Mouse (Mus musculus): ENCODE data around the gene Rnf121. TPM values are rescaled to one million over a fixed set of nuclear protein-coding genes. Genes with fewer than 3 reads are reported as not detected.

Gene Rnf121
- total and polyA plus RNA-seq, 2 experiments from 2014 or later, result 22.0 to 31.3 TPM

DNA sequence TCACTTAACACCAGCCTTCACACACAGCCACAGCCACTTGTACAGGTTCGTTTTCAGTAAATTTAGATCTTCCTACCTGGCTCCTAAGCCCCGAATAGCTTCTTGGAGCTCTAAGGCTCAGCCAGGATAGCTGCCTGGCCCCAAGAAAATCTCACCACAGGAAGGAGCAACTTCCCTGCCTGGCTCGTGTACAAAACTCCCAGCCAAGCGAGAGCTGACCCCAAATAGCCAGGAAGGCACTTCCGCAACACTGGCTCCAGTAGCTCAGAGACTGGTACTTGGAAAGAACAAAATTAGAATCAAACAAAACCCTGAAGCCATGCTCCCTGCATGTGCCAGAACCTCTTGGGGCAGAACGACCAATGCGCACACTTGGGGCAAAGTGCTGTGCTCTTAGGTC, 47.2 kb downstream of the Rnf121 start:
- Histone ChIP-seq H3K27me3 (ENCODE audit: insufficient read depth, low read length) (no peaks in the 10 kb centered on the region), H3K27ac (ENCODE audit: low read depth, low read length) (no peak overlapping the region), H3K36me3 (ENCODE audit: insufficient read depth, low read length) (peaks cover 58% of the 10 kb centered on the region), H3K4me2 (ENCODE audit: low read depth, low read length, poor library complexity, severe bottlenecking) (no peak overlapping the region), H3K4me1 (ENCODE audit: insufficient read depth, low read length) (no peaks in the 10 kb centered on the region), H3K9me3 (ENCODE audit: low read length) (no peaks in the 10 kb centered on the region), H3K9ac (replicated peaks; ENCODE audit: low read length, poor library complexity, severe bottlenecking) (no peak overlapping the region), H3K4me3 (ENCODE audit: low read depth, low read length) (no peak overlapping the region)
- DNase-seq (ENCODE audit: low spot score), result no peak
- no peak for TF ChIP-seq CTCF (IDR thresholded peaks at IDR 0.05)
- ATAC-seq (ENCODE audit: low FRiP score), result no peak
- 80% methylated on average over 7 of the region's 7 CpGs for WGBS

GRCm38 (mm10) chr7:102017452-102017851, 47.8 kb downstream of the Rnf121 start:
- no peak overlapping the region for H3K4me2 ChIP-seq (ENCODE audit: low read depth, low read length, poor library complexity, severe bottlenecking)
- H3K9ac ChIP-seq (replicated peaks; ENCODE audit: low read length, poor library complexity, severe bottlenecking), result no peak overlapping the region
- no peaks in the 10 kb centered on the region for H3K27me3 ChIP-seq (ENCODE audit: insufficient read depth, low read length)
- no peak overlapping the region for H3K27ac ChIP-seq (ENCODE audit: low read depth, low read length)
- no peaks in the 10 kb centered on the region for H3K9me3 ChIP-seq (ENCODE audit: low read length)
- H3K36me3 ChIP-seq (ENCODE audit: insufficient read depth, low read length), result peaks cover 58% of the 10 kb centered on the region
- H3K4me3 ChIP-seq (ENCODE audit: low read depth, low read length), result no peak overlapping the region
- H3K4me1 ChIP-seq (ENCODE audit: insufficient read depth, low read length), result no peaks in the 10 kb centered on the region
- no peak for TF ChIP-seq CTCF (IDR thresholded peaks at IDR 0.05)
- ATAC-seq (ENCODE audit: low FRiP score), result no peak
- no peak for DNase-seq (ENCODE audit: low spot score)
- 88% methylated on average over 5 of the region's 5 CpGs for WGBS

DNA sequence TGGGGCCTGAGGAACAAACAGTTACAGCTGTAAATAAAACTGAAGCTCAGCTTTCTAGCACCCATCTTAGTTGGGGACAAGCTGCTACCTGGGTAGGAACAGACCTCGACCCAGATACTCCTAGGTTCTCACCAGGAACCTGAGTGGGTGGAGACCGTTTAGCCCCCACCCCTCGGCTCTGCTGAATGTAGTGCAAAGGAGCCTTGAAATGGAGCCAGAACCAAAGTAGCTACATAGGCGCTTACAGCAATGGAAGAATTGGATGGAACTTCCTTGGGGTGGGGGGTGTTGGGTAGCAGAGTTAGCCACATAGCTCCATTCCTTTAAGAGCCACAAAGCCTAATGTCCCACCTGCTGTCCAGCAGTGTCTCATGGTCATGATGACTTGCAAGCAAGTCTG, 48.3 kb downstream of the Rnf121 start:
- H3K27me3 ChIP-seq (ENCODE audit: insufficient read depth, low read length), result no peaks in the 10 kb centered on the region
- H3K4me2 ChIP-seq (ENCODE audit: low read depth, low read length, poor library complexity, severe bottlenecking), result no peak overlapping the region
- no peak overlapping the region for H3K27ac ChIP-seq (ENCODE audit: low read depth, low read length)
- peaks cover 61% of the 10 kb centered on the region for H3K36me3 ChIP-seq (ENCODE audit: insufficient read depth, low read length)
- H3K4me1 ChIP-seq (ENCODE audit: insufficient read depth, low read length), result no peaks in the 10 kb centered on the region
- H3K9me3 ChIP-seq (ENCODE audit: low read length), result no peaks in the 10 kb centered on the region
- TF ChIP-seq CTCF (IDR thresholded peaks at IDR 0.05), result no peak
- ATAC-seq (ENCODE audit: low FRiP score) (no peak), DNase-seq (ENCODE audit: low spot score) (no peak)
- H3K4me3 ChIP-seq (ENCODE audit: low read depth, low read length), result no peak overlapping the region
- no peak overlapping the region for H3K9ac ChIP-seq (replicated peaks; ENCODE audit: low read length, poor library complexity, severe bottlenecking)
- 90% methylated on average over 4 of the region's 4 CpGs for WGBS

- 88% methylated on average over 2 of the region's 2 CpGs for WGBS
- no peak for TF ChIP-seq CTCF (IDR thresholded peaks at IDR 0.05)
- no peaks in the 10 kb centered on the region for H3K9me3 ChIP-seq (ENCODE audit: low read length)
- peaks cover 78% of the 10 kb centered on the region for H3K36me3 ChIP-seq (ENCODE audit: insufficient read depth, low read length)
- H3K27me3 ChIP-seq (ENCODE audit: insufficient read depth, low read length), result no peaks in the 10 kb centered on the region
- no peak overlapping the region for H3K4me2 ChIP-seq (ENCODE audit: low read depth, low read length, poor library complexity, severe bottlenecking)
- H3K4me1 ChIP-seq (ENCODE audit: insufficient read depth, low read length), result no peaks in the 10 kb centered on the region
- H3K9ac ChIP-seq (replicated peaks; ENCODE audit: low read length, poor library complexity, severe bottlenecking), result no peak overlapping the region
- no peak for DNase-seq (ENCODE audit: low spot score)
- ATAC-seq (ENCODE audit: low FRiP score), result no peak
- H3K27ac ChIP-seq (ENCODE audit: low read depth, low read length), result no peak overlapping the region
- no peak overlapping the region for H3K4me3 ChIP-seq (ENCODE audit: low read depth, low read length)
Observed at GRCm38 (mm10) chr7:102014995-102015394, 50.3 kb downstream of the Rnf121 start.

DNA sequence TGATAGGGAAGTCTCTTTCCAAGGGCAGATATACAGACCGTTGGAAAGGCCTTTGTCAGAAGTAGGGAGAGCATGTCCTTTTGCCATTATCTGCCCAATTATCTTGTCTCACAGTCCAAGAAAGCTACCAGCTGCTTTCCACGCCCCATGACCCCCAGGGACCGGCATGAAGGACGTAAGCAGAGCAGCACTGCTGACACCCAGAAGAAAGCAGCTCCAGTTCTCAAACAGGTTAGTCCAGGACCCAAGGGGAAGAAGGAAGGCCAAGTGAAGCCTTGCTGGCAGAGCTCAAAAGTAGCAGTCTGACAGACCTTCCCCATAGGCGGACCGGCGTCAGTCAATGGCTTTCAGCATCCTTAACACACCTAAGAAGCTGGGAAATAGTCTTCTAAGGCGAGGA, 51.9 kb downstream of the Rnf121 start:
- DNase-seq (ENCODE audit: low spot score) (no peak), ATAC-seq (ENCODE audit: low FRiP score) (no peak)
- H3K27ac ChIP-seq (ENCODE audit: low read depth, low read length), result no peak overlapping the region
- peaks cover 85% of the 10 kb centered on the region for H3K36me3 ChIP-seq (ENCODE audit: insufficient read depth, low read length)
- WGBS, result 91% methylated on average over 8 of the region's 8 CpGs
- H3K4me2 ChIP-seq (ENCODE audit: low read depth, low read length, poor library complexity, severe bottlenecking), result no peak overlapping the region
- H3K27me3 ChIP-seq (ENCODE audit: insufficient read depth, low read length), result no peaks in the 10 kb centered on the region
- H3K9ac ChIP-seq (replicated peaks; ENCODE audit: low read length, poor library complexity, severe bottlenecking), result no peak overlapping the region
- no peak for TF ChIP-seq CTCF (IDR thresholded peaks at IDR 0.05)
- no peak overlapping the region for H3K4me3 ChIP-seq (ENCODE audit: low read depth, low read length)
- H3K4me1 ChIP-seq (ENCODE audit: insufficient read depth, low read length), result no peaks in the 10 kb centered on the region
- no peaks in the 10 kb centered on the region for H3K9me3 ChIP-seq (ENCODE audit: low read length)

DNA sequence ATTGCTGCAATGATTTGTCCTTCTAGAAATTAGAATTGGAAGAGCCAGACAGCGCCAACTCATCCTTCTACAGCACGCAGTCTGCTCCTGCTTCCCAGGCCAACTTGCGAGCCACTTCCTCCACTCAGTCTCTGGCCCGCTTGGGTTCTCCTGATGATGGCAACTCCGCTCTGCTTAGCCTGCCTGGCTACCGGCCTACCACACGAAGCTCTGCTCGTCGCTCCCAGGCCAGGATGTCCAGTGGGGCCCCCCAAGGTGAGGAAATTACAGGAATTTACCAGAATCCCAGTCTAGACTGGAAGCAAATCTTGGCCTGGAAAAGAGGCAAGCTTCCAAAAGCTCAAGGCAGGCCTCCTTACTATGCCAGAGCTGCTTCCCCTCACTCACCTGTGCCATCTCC, 53.4 kb downstream of the Rnf121 start:
- WGBS, result 93% methylated on average over 9 of the region's 9 CpGs
- ATAC-seq (ENCODE audit: low FRiP score), result no peak

More for the DNA sequence above, 53.4 kb downstream of the Rnf121 start:
- no peak for DNase-seq (ENCODE audit: low spot score)
- no peak overlapping the region for H3K9ac ChIP-seq (replicated peaks; ENCODE audit: low read length, poor library complexity, severe bottlenecking)
- TF ChIP-seq CTCF (IDR thresholded peaks at IDR 0.05), result no peak
- no peaks in the 10 kb centered on the region for H3K9me3 ChIP-seq (ENCODE audit: low read length)
- H3K4me2 ChIP-seq (ENCODE audit: low read depth, low read length, poor library complexity, severe bottlenecking), result no peak overlapping the region
- peaks cover 86% of the 10 kb centered on the region for H3K36me3 ChIP-seq (ENCODE audit: insufficient read depth, low read length)
- no peak overlapping the region for H3K4me3 ChIP-seq (ENCODE audit: low read depth, low read length)
- no peaks in the 10 kb centered on the region for H3K4me1 ChIP-seq (ENCODE audit: insufficient read depth, low read length)
- no peaks in the 10 kb centered on the region for H3K27me3 ChIP-seq (ENCODE audit: insufficient read depth, low read length)
- H3K27ac ChIP-seq (ENCODE audit: low read depth, low read length), result no peak overlapping the region
